Mouse (Mus musculus): ENCODE measurements around the gene Rasgrp4.
A peak's percentile ranks its signal among the peaks of the same experiment; 100 is the strongest.

The Rasgrp4 gene

GRCm38 (mm10) chr7:29146625-29147367, 12.1 kb downstream of the Rasgrp4 start:
- DNase-seq (ENCODE audit: inconsistent age in 2 of 2, low spot score in 1 of 2) = no peak

- DNase-seq (ENCODE audit: inconsistent age in 2 of 2, low spot score in 1 of 2) = no peak
Observed at GRCm38 (mm10) chr7:29148771-29149170, 14.1 kb downstream of the Rasgrp4 start.

DNA sequence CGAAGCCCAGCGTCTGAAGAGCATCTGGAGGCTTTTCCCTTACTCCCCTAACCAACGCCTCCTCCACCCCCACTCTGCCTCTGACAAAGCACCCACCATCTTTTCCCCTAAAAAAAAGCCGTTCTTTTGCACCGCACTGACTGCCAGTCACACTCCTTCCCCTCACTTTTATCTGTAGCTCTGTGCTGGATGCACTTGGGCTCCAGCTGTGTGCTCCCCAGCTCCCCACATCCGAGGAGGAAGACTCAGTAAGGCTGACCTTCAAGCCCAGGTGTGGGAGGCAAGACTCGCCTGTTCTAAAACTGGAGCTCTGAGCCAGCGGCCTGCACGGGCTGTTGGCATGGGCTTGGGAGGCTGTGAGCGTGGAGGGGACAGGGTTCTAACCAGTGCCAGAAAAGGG, 16.8 kb downstream of the Rasgrp4 start:
- no peak for DNase-seq (ENCODE audit: inconsistent age in 2 of 2, low spot score in 1 of 2)

DNA sequence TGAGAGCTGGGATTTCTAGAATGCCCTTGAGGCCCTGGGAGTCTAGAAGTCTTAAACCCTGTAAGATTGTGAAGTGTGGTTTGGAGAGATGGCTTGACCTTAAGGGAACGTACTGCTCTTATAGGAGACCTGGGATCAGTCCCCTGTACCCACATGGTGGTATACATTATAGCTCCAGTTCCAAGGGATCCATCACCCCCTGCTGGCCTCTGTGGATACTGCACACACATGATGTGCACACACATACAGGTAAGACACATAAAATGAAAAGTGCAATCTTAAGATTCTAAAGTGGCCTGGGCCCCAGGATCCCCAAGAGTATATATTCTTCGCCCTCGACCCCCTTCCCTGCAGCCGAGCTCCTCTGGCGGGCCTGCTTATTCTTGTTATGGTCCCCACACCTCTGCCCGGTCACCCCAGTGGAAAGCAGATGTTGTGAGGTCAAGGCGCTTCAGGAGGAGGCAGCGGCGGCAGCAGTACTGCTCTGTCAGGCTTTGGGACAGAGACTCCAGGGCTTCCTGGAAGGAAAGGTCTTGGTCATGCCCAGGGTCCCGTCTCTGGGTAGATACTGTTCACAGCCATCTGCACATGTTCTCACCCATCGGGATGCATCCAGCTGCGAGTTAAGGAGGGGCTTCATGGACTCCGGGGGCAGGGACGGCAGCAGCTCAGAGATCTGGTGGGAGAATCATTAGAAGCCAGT, 19.5 kb downstream of the Rasgrp4 start:
- peak in 1 of 2 experiments; percentile 38 for DNase-seq (ENCODE audit: inconsistent age in 2 of 2, low spot score in 1 of 2)

DNA sequence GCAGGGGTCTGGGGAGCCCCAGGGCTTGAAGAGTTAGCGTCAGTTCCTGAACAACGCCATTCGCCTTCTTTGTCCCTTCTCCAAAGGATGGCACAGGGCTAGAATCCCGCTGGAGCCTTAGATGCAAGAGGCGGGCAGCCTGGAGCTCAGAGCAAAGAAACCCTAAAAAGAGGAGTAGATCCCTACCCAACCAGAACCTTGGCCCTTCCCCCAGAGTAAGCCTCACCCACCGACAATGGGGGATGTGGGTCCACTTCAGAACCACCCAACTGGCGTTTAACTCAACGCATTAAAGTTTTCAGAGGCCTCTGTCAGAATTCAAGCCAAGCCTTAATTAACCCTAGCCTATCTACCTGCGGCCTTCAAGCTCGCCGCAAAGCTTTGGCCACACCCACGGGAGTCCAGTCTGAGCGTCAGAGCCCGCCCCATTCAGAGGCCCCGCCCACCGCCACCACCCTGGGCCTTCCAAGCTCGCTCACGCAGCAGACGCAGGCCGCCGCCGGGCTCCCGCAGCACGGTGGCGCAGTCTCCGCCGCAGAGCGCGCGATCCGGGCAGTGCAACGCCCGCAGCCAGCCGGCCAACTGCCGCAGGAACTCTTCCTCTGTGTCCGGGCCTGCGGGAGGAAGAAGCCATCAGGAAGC, 20.7 kb downstream of the Rasgrp4 start:
- peak; percentile 91 to 96 for DNase-seq (ENCODE audit: inconsistent age in 2 of 2, low spot score in 1 of 2)

DNA sequence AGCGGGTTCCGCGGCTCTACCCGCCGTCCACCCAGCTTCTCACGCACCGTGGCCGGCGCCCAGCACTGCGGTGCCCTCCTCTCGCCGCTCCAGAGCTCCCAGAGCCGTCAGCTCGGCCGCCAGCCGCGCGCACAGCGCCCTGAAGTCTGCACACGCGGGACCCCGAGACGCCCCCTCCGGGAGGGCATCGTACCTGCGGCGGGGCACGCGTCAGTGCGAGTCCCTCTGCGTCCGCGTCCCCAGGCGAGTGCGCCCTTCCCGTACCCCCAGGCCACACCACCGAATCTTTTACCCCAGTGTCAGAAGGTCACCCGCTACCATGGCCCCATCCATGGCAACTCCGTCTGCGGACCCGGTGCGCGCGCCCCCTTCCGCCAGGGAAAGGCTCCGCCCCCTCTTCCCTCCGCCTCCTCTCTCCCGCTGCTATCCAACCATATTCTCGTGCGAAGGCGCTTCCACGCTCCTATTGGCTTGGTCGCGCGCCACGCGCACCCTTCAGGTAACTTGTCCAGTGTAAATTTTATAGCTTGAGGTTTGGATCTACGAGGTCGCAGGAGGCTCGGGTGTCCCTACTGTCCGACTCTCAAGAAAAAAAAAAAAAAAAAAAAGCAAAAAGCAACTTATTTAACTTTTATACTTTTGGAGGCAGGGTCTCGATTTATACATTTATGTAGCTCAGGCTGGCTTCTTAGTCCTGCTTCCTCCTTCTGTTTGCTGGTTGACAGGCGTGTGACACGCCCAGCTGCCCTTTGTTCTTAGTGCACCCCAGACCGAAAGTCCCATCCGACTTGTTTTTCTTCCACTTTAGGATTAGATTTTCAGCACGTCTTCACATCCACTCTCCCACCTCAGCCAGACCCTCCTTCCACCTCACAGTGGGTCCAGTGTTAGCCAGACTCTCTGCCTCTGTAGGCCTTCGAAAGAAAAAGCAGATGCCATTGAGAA, 21.5 kb downstream of the Rasgrp4 start, which contains the start of gene Fam98c:
TSS of gene Fam98c (minus strand) at position 397 of the 945 bp plus-strand sequence.
- peak; percentile 88 to 94 for DNase-seq (ENCODE audit: inconsistent age in 2 of 2, low spot score in 1 of 2)

DNA sequence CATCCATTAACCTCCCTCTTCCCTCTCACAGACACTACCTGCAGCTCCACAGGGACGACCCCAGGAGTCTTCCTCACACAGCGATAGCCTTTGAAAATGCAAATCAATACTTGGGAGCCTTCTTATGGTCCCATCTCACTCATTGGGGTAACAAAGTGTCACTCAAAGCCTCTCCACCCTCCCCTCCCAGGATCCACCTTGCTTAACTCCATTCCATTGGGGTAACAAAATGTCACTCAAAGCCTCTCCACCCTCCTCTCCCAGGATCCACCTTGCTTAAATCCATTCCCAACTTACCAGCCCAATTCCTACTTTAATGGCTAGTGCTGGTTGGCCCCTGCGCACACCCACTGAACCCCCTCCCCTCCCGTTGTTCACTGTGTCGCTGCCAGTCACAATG, 23.6 kb downstream of the Rasgrp4 start:
- DNase-seq (ENCODE audit: inconsistent age in 2 of 2, low spot score in 1 of 2) = no peak

- no peak for DNase-seq (ENCODE audit: inconsistent age in 2 of 2, low spot score in 1 of 2)
Observed at GRCm38 (mm10) chr7:29162294-29162693, 27.6 kb downstream of the Rasgrp4 start.

- DNase-seq (ENCODE audit: inconsistent age in 2 of 2, low spot score in 1 of 2) = no peak
Observed at GRCm38 (mm10) chr7:29162750-29163525, 28.3 kb downstream of the Rasgrp4 start.

DNA sequence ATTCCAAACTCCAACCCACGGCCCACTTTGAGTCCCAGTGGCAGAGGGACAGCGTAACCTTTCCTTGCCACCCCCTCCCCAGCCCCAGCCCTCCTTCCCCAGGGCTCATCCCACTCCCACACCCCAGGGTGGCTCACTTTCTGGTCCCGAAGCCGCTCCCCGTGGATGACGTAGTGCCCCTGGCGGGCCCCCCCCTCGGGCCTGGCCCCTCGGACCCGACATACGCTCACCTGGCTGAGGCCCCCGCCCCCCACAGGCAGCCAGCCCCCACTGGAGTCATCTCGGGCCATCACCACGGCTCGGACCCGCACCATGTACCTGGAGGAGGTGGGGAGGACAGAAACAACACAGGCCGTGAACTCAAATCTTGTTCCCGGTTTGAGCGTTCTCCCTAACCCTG, 33.0 kb downstream of the Rasgrp4 start:
- no peak for DNase-seq (ENCODE audit: inconsistent age in 2 of 2, low spot score in 1 of 2)

DNA sequence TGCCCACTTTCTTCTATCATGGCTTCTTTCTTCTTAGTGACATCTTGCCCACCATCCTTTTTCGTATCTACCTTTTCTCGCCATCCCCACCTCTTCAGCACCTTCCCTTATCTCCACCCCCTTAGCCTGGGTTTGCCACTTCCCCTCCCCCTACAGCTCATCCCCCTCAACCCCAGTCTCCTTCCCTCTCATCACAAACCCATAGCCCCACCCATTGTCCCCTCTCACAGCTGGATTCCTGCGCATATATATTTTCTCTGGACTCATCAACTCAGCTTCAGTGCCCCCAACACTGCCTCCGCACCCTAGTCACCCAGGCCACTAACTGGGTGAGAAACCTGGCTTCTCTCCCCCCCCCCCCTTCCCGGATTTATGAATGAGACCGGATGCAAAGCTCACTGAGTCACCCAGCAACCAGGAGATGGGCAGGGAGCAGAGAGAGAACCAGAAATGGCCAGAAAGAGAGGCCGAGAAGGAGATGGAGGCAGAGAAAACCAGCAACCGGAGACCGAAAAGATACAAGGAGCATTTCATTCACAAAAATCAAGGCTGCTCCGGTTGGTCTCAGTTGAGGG, 33.6 kb downstream of the Rasgrp4 start:
- peak in 1 of 2 experiments; percentile 50 for DNase-seq (ENCODE audit: inconsistent age in 2 of 2, low spot score in 1 of 2)

- peak; percentile 41 to 66 for DNase-seq (ENCODE audit: inconsistent age in 2 of 2, low spot score in 1 of 2)
Observed at GRCm38 (mm10) chr7:29168791-29169230, 34.2 kb downstream of the Rasgrp4 start.

DNA sequence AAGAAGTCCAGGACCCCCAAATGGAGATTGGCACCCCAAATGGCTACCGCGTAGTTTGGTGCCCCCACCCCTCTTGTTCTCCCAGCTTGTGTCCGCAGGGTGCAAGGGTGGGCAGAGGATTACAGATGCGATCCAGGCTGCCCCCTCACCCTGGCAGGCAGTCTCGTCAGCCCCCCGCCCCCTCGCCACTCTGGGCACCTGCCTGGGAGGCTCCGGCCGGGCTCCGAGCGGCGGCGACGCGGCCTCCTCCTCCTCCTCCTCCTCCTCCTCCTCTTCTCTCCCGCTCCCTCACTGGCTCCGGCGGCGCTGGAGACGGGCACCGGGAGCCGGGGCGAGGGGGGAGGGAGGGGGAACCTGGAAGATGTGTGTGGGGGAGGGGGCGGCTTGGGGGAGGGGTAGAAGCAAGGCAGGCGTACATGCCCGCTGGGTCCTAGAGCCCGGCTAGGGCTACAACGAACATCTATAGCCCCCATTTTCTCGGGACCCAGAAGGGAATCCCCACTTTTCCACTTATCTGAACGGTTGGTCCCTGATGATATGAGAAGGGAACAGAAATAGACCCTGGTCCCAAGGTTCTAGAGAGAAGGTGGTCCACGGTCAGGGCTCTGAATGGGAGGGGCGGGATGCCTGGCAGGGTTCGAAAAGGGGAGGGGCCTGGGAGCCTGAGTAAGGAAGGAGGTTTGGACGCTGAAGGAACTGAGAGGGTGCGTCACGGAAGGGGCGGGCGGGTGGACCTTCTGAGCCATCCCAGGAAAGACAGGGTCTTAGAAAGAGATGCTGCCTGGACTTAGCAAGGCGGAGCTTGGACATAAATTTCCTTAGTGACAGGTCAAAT, 34.8 kb downstream of the Rasgrp4 start:
- peak; percentile 89 to 97 for DNase-seq (ENCODE audit: inconsistent age in 2 of 2, low spot score in 1 of 2)

- DNase-seq (ENCODE audit: inconsistent age in 2 of 2, low spot score in 1 of 2) = peak; percentile 85 to 96
Observed at GRCm38 (mm10) chr7:29170066-29170754, 35.6 kb downstream of the Rasgrp4 start, which contains the start of the genes Ggn and Spred3. TSS of gene Ggn (plus strand) at chr7:29170210. TSS of gene Spred3 (minus strand) at chr7:29170411.

- DNase-seq (ENCODE audit: inconsistent age in 2 of 2, low spot score in 1 of 2) = peak in 1 of 2 experiments; percentile 42
Observed at GRCm38 (mm10) chr7:29170755-29171561, 36.3 kb downstream of the Rasgrp4 start.

DNA sequence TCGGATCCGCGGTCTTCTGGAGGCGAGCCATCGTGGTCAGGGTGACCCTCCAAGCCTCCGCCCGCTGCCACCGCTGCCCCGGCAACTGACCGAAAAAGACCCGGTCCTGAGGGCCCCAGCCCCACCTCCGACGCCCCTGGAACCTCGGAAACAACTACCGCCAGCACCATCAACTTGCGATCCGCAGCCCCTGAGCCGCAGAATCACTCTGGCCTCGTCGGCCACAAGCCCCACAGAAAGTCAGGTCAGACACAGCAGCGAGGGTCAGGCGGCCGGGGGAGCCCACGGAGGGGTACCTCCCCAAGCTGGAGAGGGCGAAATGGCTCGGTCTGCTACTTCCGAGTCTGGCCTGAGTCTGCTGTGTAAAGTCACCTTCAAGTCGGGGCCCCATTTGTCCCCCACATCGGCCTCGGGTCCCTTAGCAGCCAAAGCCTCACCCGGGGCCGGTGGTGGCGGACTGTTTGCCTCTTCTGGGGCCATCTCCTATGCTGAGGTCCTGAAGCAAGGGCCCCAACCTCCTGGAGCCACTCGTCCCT, 37.0 kb downstream of the Rasgrp4 start:
- DNase-seq (ENCODE audit: inconsistent age in 2 of 2, low spot score in 1 of 2) = peak; percentile 32 to 51

Data from adrenal gland, adult (tissue).